Mouse (Mus musculus) cerebellum, adult 2 months (tissue): ENCODE results near the gene Gng10. TPM values are rescaled to one million over a fixed set of nuclear protein-coding genes. Genes with fewer than 3 reads are reported as not detected.

Experiments
- DNase-seq, 2 experiments: peaks; one replicate each; pipeline ENCODE4 v3.0.0; 2021
- H3K27ac ChIP-seq: fragments of 200-500 bp; 2 replicates; pipeline ENCODE4 v1.5.1; 2012; ENCODE audit warnings: low read length, control low read depth, inconsistent platforms; ENCODE audit not compliant: insufficient read depth
- H3K27me3 ChIP-seq: fragments of 200-500 bp; 2 replicates; pipeline ENCODE4 v1.6.1; 2012; ENCODE audit warnings: inconsistent platforms, mild to moderate bottlenecking, low read length, moderate library complexity; ENCODE audit not compliant: control insufficient read depth, insufficient read depth
- H3K4me1 ChIP-seq: fragments of 200-500 bp; 2 replicates; pipeline ENCODE4 v1.6.1; 2011; ENCODE audit warnings: low read length; ENCODE audit not compliant: control insufficient read depth, insufficient read depth
- H3K4me3 ChIP-seq: fragments of 200-500 bp; replicated peaks from 2 replicates; pipeline ENCODE3; 2011; ENCODE audit warnings: mild to moderate bottlenecking, low read depth, low read length, control low read depth; ENCODE audit not compliant: insufficient read depth
- CTCF ChIP-seq: fragments of 200-500 bp; IDR thresholded peaks from 2 replicates; pipeline ENCODE4 v1.5.1; 2011; ENCODE audit warnings: low read depth, mild to moderate bottlenecking, control low read depth, low read length, moderate library complexity, borderline replicate concordance; ENCODE audit not compliant: insufficient read depth
- POLR2A ChIP-seq: fragments of 200-500 bp; IDR thresholded peaks from 2 replicates; pipeline ENCODE4 v1.6.1; 2011; ENCODE audit warnings: low read length, control low read depth, borderline replicate concordance; ENCODE audit not compliant: insufficient read depth
- WGBS: fragments of 180-500 bp; shearing (Covaris S2); methylation state at CpG from one replicate; pipeline ENCODE4 v1.1.7; 2018; 5-methylcytosine and 5-hydroxymethylcytosine counted together
- polyA plus RNA-seq: library from polyadenylated mRNA; depleted of rRNA; stranded (reverse); fragments of >200 nt; gene quantifications from 2 replicates; pipeline ENCODE4 v1.2.3, GENCODE M21; 2012

Gene Gng10
- polyA plus RNA-seq, 1 experiment = 26.2 TPM

DNA sequence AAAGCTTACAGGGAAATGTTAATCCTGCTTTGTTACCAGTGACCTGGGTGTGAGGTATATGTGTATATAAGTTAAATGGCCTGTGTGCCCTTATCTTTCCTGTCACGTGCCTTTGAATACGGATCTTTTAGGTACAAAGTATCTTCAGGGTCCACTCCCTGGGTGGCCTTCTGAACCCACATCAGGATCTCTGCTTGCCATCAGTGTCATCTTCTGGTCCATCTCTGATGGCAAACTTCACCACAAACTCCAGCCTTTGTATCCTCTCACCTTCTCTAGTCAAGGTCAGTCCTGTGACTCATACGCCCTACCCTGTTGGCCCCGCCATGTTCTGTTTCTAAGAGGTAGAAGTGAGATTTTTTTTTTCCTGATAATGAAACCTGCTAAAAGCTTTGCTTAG lies 40.1 kb upstream of the Gng10 start, which contains the start of gene Dnajc25:
Gene Dnajc25 (plus strand): TSS at position 301 of the 400 bp plus-strand sequence.
- Histone ChIP-seq H3K4me1 (no peaks in the 10 kb centered on the region), H3K4me3 (no peak within 1 kb of the TSS), H3K27me3 (no peaks in the 10 kb centered on the region), H3K27ac (no peak within 1 kb of the TSS)
- no peak for TF ChIP-seq POLR2A
- no peak for TF ChIP-seq CTCF
- WGBS = 94% methylated on average over 4 of the region's 4 CpGs
- no peak for DNase-seq

DNA sequence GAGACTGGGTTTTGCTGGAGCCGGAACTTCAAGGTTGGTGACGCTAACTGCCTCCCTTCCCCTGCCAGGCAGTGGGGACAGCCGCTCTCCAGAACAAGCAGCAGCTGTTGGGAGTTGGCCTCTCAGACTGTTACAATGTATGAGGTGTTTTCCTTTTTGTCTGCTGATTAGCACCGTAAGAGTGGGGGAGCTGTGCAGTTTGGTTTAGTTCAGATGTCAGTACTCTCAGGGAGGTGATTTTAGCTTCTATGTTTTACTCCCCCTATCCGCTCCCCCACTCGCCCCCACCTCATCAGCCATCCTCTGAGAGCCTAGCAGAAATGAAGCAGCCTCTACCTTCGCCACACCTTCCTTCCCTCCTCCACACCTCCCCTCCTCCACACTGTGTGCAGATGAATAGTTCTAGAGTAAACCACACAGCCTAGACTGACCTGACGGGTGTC lies 39.6 kb upstream of the Gng10 start:
- no peak overlapping the region for H3K27ac ChIP-seq
- no peak overlapping the region for H3K4me3 ChIP-seq
- H3K4me1 ChIP-seq = no peaks in the 10 kb centered on the region
- TF ChIP-seq POLR2A (no peak), CTCF (no peak)
- WGBS = 78% methylated on average over 8 of the region's 8 CpGs
- DNase-seq = no peak
- H3K27me3 ChIP-seq = no peaks in the 10 kb centered on the region

DNA sequence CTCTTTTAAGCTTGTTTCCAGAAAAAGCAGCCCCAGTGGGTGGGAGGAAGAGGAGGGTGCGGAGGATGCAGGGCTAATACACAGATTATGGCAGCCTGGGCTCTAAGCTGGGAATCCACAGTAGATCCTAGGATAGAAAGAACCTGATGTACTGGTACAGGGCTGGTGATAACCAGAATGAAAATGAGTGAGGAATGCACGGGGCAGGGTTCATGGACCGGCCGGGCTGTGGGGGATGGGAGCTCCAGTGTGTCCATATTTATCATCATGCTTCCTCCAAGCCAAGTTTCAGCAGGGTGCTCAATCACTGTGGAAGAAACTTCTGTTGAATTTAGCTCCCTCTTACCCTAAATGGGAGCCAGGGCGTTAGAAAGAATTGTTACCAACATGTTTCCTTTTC lies 37.8 kb upstream of the Gng10 start:
- Histone ChIP-seq H3K27ac (no peak overlapping the region), H3K27me3 (no peaks in the 10 kb centered on the region), H3K4me3 (no peak overlapping the region), H3K4me1 (no peaks in the 10 kb centered on the region)
- no peak for TF ChIP-seq CTCF
- no peak for TF ChIP-seq POLR2A
- 32% methylated on average over 5 of the region's 5 CpGs for WGBS
- no peak for DNase-seq

DNA sequence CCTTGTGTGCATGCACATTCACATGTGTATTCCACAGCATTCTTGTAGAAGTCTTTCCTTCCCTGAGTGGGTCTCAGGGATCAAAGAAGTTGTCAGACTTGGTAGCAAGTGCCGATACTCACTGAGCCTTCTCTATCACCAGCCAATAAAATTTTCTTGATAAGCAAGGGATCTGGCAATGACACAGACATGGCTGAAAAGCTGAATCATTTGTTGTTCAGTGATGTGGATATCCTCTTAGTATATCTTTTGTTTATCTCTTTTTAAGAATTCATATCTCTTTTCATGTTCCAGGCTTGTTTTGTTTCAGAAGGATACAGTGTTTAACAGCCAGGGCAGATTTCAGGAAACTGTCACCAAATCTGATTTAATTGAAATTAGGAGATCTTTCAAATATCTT lies 36.2 kb upstream of the Gng10 start:
- TF ChIP-seq POLR2A (no peak), CTCF (no peak)
- no peak for DNase-seq
- no peaks in the 10 kb centered on the region for H3K27me3 ChIP-seq
- WGBS = 95% methylated on average over 1 of the region's 1 CpGs
- H3K4me1 ChIP-seq = no peaks in the 10 kb centered on the region
- no peak overlapping the region for H3K27ac ChIP-seq
- H3K4me3 ChIP-seq = no peak overlapping the region

DNA sequence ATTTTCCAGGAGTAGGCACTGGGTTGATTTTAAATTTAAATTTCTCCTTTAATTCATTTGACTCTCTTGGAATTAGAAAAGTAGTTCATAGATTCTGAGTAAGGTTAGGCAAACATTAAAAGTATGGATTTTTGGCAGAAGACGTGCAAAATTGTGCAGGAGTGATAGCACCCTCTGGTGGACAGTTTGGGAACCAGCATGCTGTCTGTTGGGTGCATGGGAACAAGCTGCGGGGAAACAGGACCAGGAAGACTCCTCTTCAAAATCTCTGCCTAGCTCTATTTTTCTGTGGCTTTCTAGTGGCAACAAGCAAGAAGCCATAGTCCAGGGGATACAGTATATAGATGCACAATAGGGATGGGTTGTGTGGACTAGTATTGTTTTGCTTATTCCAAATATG lies 35.2 kb upstream of the Gng10 start:
- no peaks in the 10 kb centered on the region for H3K27me3 ChIP-seq
- no peak overlapping the region for H3K4me3 ChIP-seq
- no peak overlapping the region for H3K27ac ChIP-seq
- TF ChIP-seq CTCF = peak; percentile 87
- no peak for TF ChIP-seq POLR2A
- peak; percentile 68 to 78 for DNase-seq
- peaks cover 2% of the 10 kb centered on the region for H3K4me1 ChIP-seq
- WGBS = 0% methylated on average over 2 of the region's 2 CpGs

DNA sequence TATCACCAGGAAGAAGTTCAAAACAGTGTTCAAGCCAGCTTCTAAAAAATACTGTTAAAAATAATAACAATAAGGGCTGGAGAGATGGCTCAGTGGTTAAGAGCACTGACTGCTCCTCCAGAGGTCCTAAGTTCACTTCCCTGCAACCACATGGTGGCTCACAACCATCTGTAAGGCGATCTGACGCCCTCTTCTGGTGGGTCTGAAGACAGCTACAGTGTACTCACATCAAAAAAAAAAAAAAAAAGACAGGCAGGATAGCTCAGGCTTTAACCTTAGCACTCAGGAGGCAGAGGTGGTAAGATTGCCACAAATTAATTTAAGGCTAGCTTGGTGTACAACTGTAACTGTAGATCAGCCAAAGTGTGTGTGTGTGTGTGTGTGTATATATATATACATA lies 34.3 kb upstream of the Gng10 start:
- 5% methylated on average over 2 of the region's 2 CpGs for WGBS
- peak in 1 of 2 experiments; percentile 39 for DNase-seq
- no peak for TF ChIP-seq POLR2A
- peak; percentile 33; the same call in 1 of the 2 replicates for TF ChIP-seq CTCF
- Histone ChIP-seq H3K27ac (no peak overlapping the region), H3K27me3 (no peaks in the 10 kb centered on the region), H3K4me3 (no peak overlapping the region), H3K4me1 (peaks cover 3% of the 10 kb centered on the region)

DNA sequence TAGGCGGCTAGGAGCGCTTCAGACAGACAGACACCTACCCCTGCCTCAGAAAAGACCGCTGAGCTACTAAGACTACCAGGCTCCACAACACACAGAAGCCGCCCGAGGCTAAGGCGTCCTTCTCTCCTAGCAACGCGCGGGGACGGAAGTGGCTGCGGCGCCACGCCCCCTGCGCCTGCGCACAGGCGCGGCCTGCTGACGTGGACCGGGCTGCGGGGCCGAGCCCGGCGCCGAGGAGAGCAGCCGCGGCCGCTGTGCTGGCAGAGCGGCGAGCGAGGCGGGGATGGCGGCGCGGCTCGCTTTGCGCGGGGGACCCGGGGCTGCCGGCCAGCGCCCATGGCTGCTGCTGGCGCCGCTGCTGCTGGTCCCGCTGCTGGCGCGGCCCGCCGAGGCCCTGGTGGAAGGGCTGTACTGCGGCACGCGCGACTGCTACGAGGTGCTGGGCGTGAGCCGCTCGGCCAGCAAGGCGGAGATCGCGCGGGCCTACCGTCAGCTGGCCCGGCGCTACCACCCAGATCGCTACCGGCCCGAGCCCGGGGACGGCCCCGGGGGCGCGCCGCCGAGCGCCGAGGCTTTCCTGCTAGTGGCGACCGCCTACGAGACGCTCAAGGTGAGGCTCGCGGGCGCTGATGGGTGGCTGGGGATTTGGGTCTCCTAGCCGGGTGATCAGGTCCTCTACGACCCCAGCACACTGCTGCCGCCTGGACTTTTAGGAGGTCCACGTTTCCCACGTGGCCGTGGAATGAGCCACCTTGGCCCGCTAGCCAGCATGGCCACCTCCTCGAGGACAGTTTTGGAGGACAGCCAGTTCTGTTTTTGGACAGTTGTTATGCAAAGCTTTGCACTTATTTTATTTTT lies 31.7 kb upstream of the Gng10 start, which contains the start of gene Gm20503:
Gene Gm20503 (plus strand): TSS at position 263 of the 858 bp plus-strand sequence.
- DNase-seq = peak; percentile 91 to 92
- H3K27me3 ChIP-seq = no peaks in the 10 kb centered on the region
- H3K4me1 ChIP-seq = peaks cover 6% of the 10 kb centered on the region
- peak within 1 kb of the TSS; percentile 29 for H3K27ac ChIP-seq
- H3K4me3 ChIP-seq = peak within 1 kb of the TSS; percentile 77
- TF ChIP-seq CTCF (no peak), POLR2A (peak; percentile 76)
- WGBS = under 1% methylated on average over 89 of the region's 89 CpGs

DNA sequence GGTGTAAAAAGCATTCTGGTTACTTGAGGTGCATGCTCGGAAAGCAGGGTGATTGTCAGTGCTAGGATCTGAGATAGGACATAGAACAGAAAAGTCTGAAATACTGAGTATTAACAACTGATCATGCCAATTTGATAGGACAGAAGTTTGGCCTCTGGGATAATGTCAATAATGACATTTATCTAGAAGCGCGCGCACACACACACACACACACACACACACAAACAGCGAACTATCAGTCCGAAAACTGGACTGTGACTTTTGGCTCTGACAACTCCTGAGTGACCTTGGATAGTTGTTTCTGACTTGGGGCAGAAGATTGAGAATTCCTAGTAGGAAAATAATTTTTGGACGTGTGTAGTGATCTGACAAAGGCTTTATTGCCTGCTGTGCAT lies 31.1 kb upstream of the Gng10 start:
- H3K4me1 ChIP-seq = peaks cover 6% of the 10 kb centered on the region
- 13% methylated on average over 7 of the region's 7 CpGs for WGBS
- no peak for TF ChIP-seq CTCF
- TF ChIP-seq POLR2A = no peak
- no peaks in the 10 kb centered on the region for H3K27me3 ChIP-seq
- no peak for DNase-seq
- H3K27ac ChIP-seq = peak overlapping the region; percentile 29; the same call in 1 of the 2 replicates
- H3K4me3 ChIP-seq = peak overlapping the region; percentile 77
